Mouse (Mus musculus) stomach, embryonic 16.5 days (tissue): ENCODE results near the gene A1cf. TPM values are rescaled to one million over a fixed set of nuclear protein-coding genes. Genes with fewer than 3 reads are reported as not detected.

Experiments
- ATAC-seq: fragments of 200-750 bp; cut with Nextera tagmentation; 2 replicates; pipeline ENCODE4 v1.8.0; 2017; ENCODE audit warnings: moderate number of reproducible peaks, moderate TSS enrichment; ENCODE audit not compliant: insufficient read depth, low FRiP score
- H3K27ac ChIP-seq: fragments of 300-500 bp; sonication (generic); 2 replicates; pipeline ENCODE4 v1.5.1; 2014; ENCODE audit warnings: low read length
- H3K27me3 ChIP-seq: fragments of 300-500 bp; sonication (generic); 2 replicates; pipeline ENCODE4 v1.6.1; 2014; ENCODE audit warnings: low read length, control low read depth, mixed read lengths; ENCODE audit not compliant: control insufficient read depth, insufficient read depth
- H3K36me3 ChIP-seq: fragments of 300-500 bp; sonication (generic); 2 replicates; pipeline ENCODE4 v1.6.1; 2014; ENCODE audit warnings: low read length; ENCODE audit not compliant: control insufficient read depth, insufficient read depth
- H3K4me1 ChIP-seq: fragments of 300-500 bp; sonication (generic); 2 replicates; pipeline ENCODE4 v1.6.1; 2014; ENCODE audit warnings: low read length, control low read depth, mixed read lengths; ENCODE audit not compliant: control insufficient read depth, insufficient read depth
- H3K4me2 ChIP-seq: fragments of 300-500 bp; sonication (generic); 2 replicates; pipeline ENCODE4 v1.6.1; 2014; ENCODE audit warnings: low read depth, low read length, mixed read lengths
- H3K4me3 ChIP-seq: fragments of 300-500 bp; sonication (generic); replicated peaks from 2 replicates; pipeline ENCODE4 v1.5.1; 2014; ENCODE audit warnings: mild to moderate bottlenecking, low read length
- H3K9ac ChIP-seq: fragments of 300-500 bp; sonication (generic); 2 replicates; pipeline ENCODE4 v1.6.1; 2014; ENCODE audit warnings: low read length
- H3K9me3 ChIP-seq: fragments of 300-500 bp; sonication (generic); replicated peaks from 2 replicates; pipeline ENCODE4 v1.6.1; 2016; ENCODE audit warnings: low read length, control low read depth; ENCODE audit not compliant: control insufficient read depth
- WGBS: fragments of 180-500 bp; shearing (Covaris S2); extraction: QIAGEN DNeasy Blood & Tissue Kit; methylation state at CpG from one replicate; pipeline ENCODE4 v1.1.7; 2014; 5-methylcytosine and 5-hydroxymethylcytosine counted together
- polyA plus RNA-seq: library from polyadenylated mRNA; unstranded; fragments of >200 nt; fragmentation: Nextera tagmentation; extraction: Ambion mirVana; gene quantifications from 2 replicates; pipeline ENCODE4 v1.2.1, GENCODE M21; 2015

Gene A1cf
- polyA plus RNA-seq: 1.7 and 2.5 TPM in 2 replicates

GRCm38 (mm10) chr19:31868521-31868920 lies at the start of gene A1cf:
Gene A1cf, plus strand, starts transcription at chr19:31868764.
- H3K4me2 ChIP-seq: no peak within 1 kb of the TSS
- no peaks in the 10 kb centered on the region for H3K9me3 ChIP-seq
- H3K9ac ChIP-seq: no peak within 1 kb of the TSS
- no peak for ATAC-seq
- H3K27ac ChIP-seq: no peak within 1 kb of the TSS
- H3K27me3 ChIP-seq: no peaks in the 10 kb centered on the region
- WGBS: 66% methylated on average over 7 of the region's 7 CpGs
- H3K4me1 ChIP-seq: no peaks in the 10 kb centered on the region
- no peaks in the 10 kb centered on the region for H3K36me3 ChIP-seq
- peak within 1 kb of the TSS; percentile 20 for H3K4me3 ChIP-seq

- Histone ChIP-seq H3K27me3 (no peaks in the 10 kb centered on the region), H3K4me3 (no peak overlapping the region), H3K9ac (no peak overlapping the region), H3K4me2 (no peak overlapping the region), H3K4me1 (no peaks in the 10 kb centered on the region), H3K36me3 (no peaks in the 10 kb centered on the region), H3K27ac (no peak overlapping the region), H3K9me3 (no peaks in the 10 kb centered on the region)
- ATAC-seq: no peak
- 90% methylated on average over 5 of the region's 5 CpGs for WGBS
Observed at GRCm38 (mm10) chr19:31834250-31834649, 34.3 kb upstream of the A1cf start.

- WGBS: 54% methylated on average over 3 of the region's 3 CpGs
Observed at GRCm38 (mm10) chr19:31861909-31862308, 6.7 kb upstream of the A1cf start.

GRCm38 (mm10) chr19:31862512-31863249 lies 5.9 kb upstream of the A1cf start:
- Histone ChIP-seq H3K27ac (no peak overlapping the region), H3K4me1 (no peaks in the 10 kb centered on the region), H3K9me3 (no peaks in the 10 kb centered on the region), H3K4me3 (no peak overlapping the region), H3K27me3 (no peaks in the 10 kb centered on the region), H3K4me2 (no peak overlapping the region), H3K36me3 (no peaks in the 10 kb centered on the region), H3K9ac (no peak overlapping the region)
- no peak for ATAC-seq
- WGBS: 58% methylated on average over 6 of the region's 6 CpGs

More at GRCm38 (mm10) chr19:31861909-31862308, 6.7 kb upstream of the A1cf start:
- Histone ChIP-seq H3K9ac (no peak overlapping the region), H3K4me3 (no peak overlapping the region), H3K27ac (no peak overlapping the region), H3K9me3 (no peaks in the 10 kb centered on the region), H3K27me3 (no peaks in the 10 kb centered on the region), H3K36me3 (no peaks in the 10 kb centered on the region), H3K4me1 (no peaks in the 10 kb centered on the region), H3K4me2 (no peak overlapping the region)
- ATAC-seq: no peak

- no peak overlapping the region for H3K4me2 ChIP-seq
- H3K27me3 ChIP-seq: no peaks in the 10 kb centered on the region
- no peak overlapping the region for H3K27ac ChIP-seq
- no peaks in the 10 kb centered on the region for H3K36me3 ChIP-seq
- no peak for ATAC-seq
- H3K9me3 ChIP-seq: no peaks in the 10 kb centered on the region
- WGBS: 86% methylated on average over 4 of the region's 4 CpGs
- H3K4me3 ChIP-seq: no peak overlapping the region
- no peak overlapping the region for H3K9ac ChIP-seq
- H3K4me1 ChIP-seq: no peaks in the 10 kb centered on the region
Observed at GRCm38 (mm10) chr19:31865451-31865850, 3.1 kb upstream of the A1cf start.

GRCm38 (mm10) chr19:31868076-31868475 lies 488 bp upstream of the A1cf start:
- Histone ChIP-seq H3K4me3 (no peak overlapping the region), H3K27me3 (no peaks in the 10 kb centered on the region), H3K4me1 (no peaks in the 10 kb centered on the region), H3K4me2 (no peak overlapping the region), H3K9ac (no peak overlapping the region), H3K9me3 (no peaks in the 10 kb centered on the region), H3K27ac (no peak overlapping the region), H3K36me3 (no peaks in the 10 kb centered on the region)
- no peak for ATAC-seq
- 57% methylated on average over 4 of the region's 4 CpGs for WGBS

GRCm38 (mm10) chr19:31868971-31869370 lies 407 bp downstream of the A1cf start:
- WGBS: 75% methylated on average over 6 of the region's 6 CpGs
- no peak for ATAC-seq
- Histone ChIP-seq H3K4me2 (no peak overlapping the region), H3K9ac (no peak overlapping the region), H3K36me3 (no peaks in the 10 kb centered on the region), H3K4me3 (peak overlapping the region; percentile 20), H3K27me3 (no peaks in the 10 kb centered on the region), H3K27ac (no peak overlapping the region), H3K4me1 (no peaks in the 10 kb centered on the region), H3K9me3 (no peaks in the 10 kb centered on the region)

- H3K9ac ChIP-seq: no peak overlapping the region
- no peaks in the 10 kb centered on the region for H3K36me3 ChIP-seq
- no peak overlapping the region for H3K27ac ChIP-seq
- peak; percentile 25; the same call in 1 of the 2 replicates for ATAC-seq
- H3K4me3 ChIP-seq: no peak overlapping the region
- H3K4me1 ChIP-seq: no peaks in the 10 kb centered on the region
- H3K9me3 ChIP-seq: no peaks in the 10 kb centered on the region
- no peaks in the 10 kb centered on the region for H3K27me3 ChIP-seq
- H3K4me2 ChIP-seq: no peak overlapping the region
- WGBS: 19% methylated on average over 2 of the region's 2 CpGs
Observed at GRCm38 (mm10) chr19:31871377-31871776, 2.8 kb downstream of the A1cf start.

GRCm38 (mm10) chr19:31877968-31878367 lies 9.4 kb downstream of the A1cf start:
- Histone ChIP-seq H3K4me1 (no peaks in the 10 kb centered on the region), H3K4me3 (no peak overlapping the region), H3K27ac (no peak overlapping the region), H3K9ac (no peak overlapping the region), H3K36me3 (no peaks in the 10 kb centered on the region), H3K27me3 (no peaks in the 10 kb centered on the region), H3K4me2 (no peak overlapping the region), H3K9me3 (no peaks in the 10 kb centered on the region)
- ATAC-seq: no peak
- 40% methylated on average over 4 of the region's 4 CpGs for WGBS
